Mouse (Mus musculus) testis, adult 2 months (tissue): Measurements from ENCODE around the gene Shc1.

Source experiments
- CTCF ChIP-seq: fragments of 200-500 bp; IDR thresholded peaks from 2 replicates; pipeline ENCODE4 v1.5.1; 2012; ENCODE audit warnings: low read depth, mild to moderate bottlenecking, inconsistent platforms, low read length, moderate library complexity; ENCODE audit not compliant: control insufficient read depth, insufficient read depth, insufficient replicate concordance
- POLR2A ChIP-seq: fragments of 200-500 bp; IDR thresholded peaks from 2 replicates; pipeline ENCODE4 v1.6.1; 2012; ENCODE audit warnings: low read depth, mild to moderate bottlenecking, inconsistent platforms, low read length, moderate library complexity; ENCODE audit not compliant: control insufficient read depth

GRCm38 (mm10) chr3:89473838-89474237 lies 55.6 kb downstream of the Shc1 start:
- TF ChIP-seq CTCF: no peak
- no peak for TF ChIP-seq POLR2A
